Mouse (Mus musculus) liver, embryonic 11.5 days (tissue): ENCODE data around the gene Tnfrsf25. TPM values are rescaled to one million over a fixed set of nuclear protein-coding genes. Genes with fewer than 3 reads are reported as not detected.
A peak's percentile ranks its signal among the peaks of the same experiment; 100 is the strongest.

Experiments used
- ATAC-seq: fragments of 200-750 bp; cut with Nextera tagmentation; replicated peaks from 2 replicates; pipeline ENCODE4 v1.8.0; 2017; ENCODE audit warnings: moderate number of reproducible peaks, mild to moderate bottlenecking, moderate TSS enrichment, moderate library complexity; ENCODE audit not compliant: low FRiP score
- DNase-seq: peaks from one replicate; pipeline ENCODE4 v3.0.0-alpha.2; 2017; ENCODE audit warnings: low spot score
- H3K27ac ChIP-seq: fragments of 300-500 bp; sonication (generic); 2 replicates; pipeline ENCODE4 v1.5.1; 2014; ENCODE audit warnings: mild to moderate bottlenecking, low read depth, low read length, control low read depth
- H3K27me3 ChIP-seq: fragments of 300-500 bp; sonication (generic); replicated peaks from 2 replicates; pipeline ENCODE4 v1.6.1; 2014; ENCODE audit warnings: low read length, mixed read lengths; ENCODE audit not compliant: control insufficient read depth, insufficient read depth
- H3K36me3 ChIP-seq: fragments of 300-500 bp; sonication (generic); 2 replicates; pipeline ENCODE4 v1.6.1; 2014; ENCODE audit warnings: mild to moderate bottlenecking, low read length, moderate library complexity, mixed read lengths; ENCODE audit not compliant: control insufficient read depth, insufficient read depth
- H3K4me1 ChIP-seq: fragments of 300-500 bp; sonication (generic); replicated peaks from 2 replicates; pipeline ENCODE4 v1.6.1; 2014; ENCODE audit warnings: low read length, mixed read lengths; ENCODE audit not compliant: control insufficient read depth, insufficient read depth
- H3K4me2 ChIP-seq: fragments of 300-500 bp; sonication (generic); 2 replicates; pipeline ENCODE4 v1.6.1; 2014; ENCODE audit warnings: mild to moderate bottlenecking, control low read depth, moderate library complexity
- H3K4me3 ChIP-seq: fragments of 300-500 bp; sonication (generic); 2 replicates; pipeline ENCODE4 v1.5.1; 2014; ENCODE audit warnings: low read depth, low read length, control low read depth
- H3K9ac ChIP-seq: fragments of 300-500 bp; sonication (generic); 2 replicates; pipeline ENCODE4 v1.6.1; 2014; ENCODE audit warnings: low read depth, low read length, control low read depth
- H3K9me3 ChIP-seq: fragments of 300-500 bp; sonication (generic); 2 replicates; pipeline ENCODE4 v1.6.1; 2016; ENCODE audit warnings: low read length, inconsistent platforms, mixed read lengths; ENCODE audit not compliant: control insufficient read depth
- WGBS: fragments of 180-500 bp; shearing (Covaris S2); extraction: QIAGEN DNeasy Blood & Tissue Kit; methylation state at CpG from one replicate; pipeline ENCODE4 v1.1.7; 2014; 5-methylcytosine and 5-hydroxymethylcytosine counted together
- polyA plus RNA-seq: library from polyadenylated mRNA; unstranded; fragments of >200 nt; fragmentation: Nextera tagmentation; extraction: Ambion mirVana; gene quantifications from 2 replicates; pipeline ENCODE4 v1.2.1, GENCODE M21; 2014

Gene Tnfrsf25
- polyA plus RNA-seq, 1 experiment from 2014 or later, result 0.90 TPM

DNA sequence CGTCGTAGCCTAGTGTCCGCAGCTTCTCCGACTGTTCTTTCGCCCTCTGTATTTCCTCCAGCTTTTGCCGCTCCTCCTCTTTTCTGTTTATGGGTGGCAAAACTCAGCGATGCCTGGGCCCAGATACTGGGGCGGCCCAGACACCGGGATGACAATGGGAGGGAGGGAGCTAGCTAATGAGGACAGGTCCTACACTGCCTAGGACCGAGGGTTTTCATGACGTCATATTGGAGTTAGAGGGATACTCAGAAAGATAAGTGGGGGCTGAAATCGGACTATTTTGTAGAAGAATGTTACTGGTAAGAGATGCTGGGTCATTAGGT is 5.4 kb downstream of the Tnfrsf25 start:
- 3% methylated on average over 12 of the region's 12 CpGs for WGBS
- H3K9me3 ChIP-seq, result no peaks in the 10 kb centered on the region
- H3K27me3 ChIP-seq, result peaks cover 99% of the 10 kb centered on the region
- H3K4me3 ChIP-seq, result peak overlapping the region; percentile 33
- ATAC-seq (no peak), DNase-seq (no peak)
- H3K4me2 ChIP-seq, result peak overlapping the region; percentile 55
- H3K27ac ChIP-seq, result no peak overlapping the region
- peaks cover 28% of the 10 kb centered on the region for H3K4me1 ChIP-seq
- no peaks in the 10 kb centered on the region for H3K36me3 ChIP-seq
- H3K9ac ChIP-seq, result no peak overlapping the region

DNA sequence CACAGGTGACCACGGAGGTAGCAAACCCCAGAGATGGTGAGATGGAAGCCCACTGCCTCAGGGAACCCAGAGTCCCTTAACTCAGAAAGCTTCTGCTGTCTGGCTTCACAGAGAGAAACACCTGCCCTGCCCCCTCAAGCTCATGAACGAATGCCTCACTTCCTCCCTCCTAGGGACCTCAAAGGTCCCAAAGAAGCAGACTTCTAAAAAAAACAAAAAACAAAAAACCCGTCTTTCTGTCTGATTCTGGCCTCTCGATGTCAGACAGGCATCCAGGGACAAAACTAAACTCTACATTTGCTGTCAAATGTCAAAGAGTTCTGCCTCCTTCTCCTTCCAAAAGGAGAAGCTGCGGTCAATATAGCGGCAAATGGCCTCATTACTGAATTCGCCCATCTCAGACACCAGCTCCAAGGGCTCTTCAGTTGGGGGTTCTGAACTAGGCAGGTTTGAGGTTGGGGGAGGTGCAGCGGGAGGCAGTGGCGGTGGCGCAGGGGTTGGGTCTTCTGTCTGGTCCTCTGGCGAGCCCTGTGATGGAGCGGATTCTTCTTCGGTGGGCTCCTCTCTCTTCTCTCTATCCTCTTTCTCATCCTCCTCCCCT is 8.7 kb downstream of the Tnfrsf25 start:
- Histone ChIP-seq H3K27ac (no peak overlapping the region), H3K36me3 (no peaks in the 10 kb centered on the region), H3K4me3 (no peak overlapping the region), H3K27me3 (peaks cover 100% of the 10 kb centered on the region), H3K9ac (no peak overlapping the region), H3K4me2 (no peak overlapping the region), H3K4me1 (peaks cover 23% of the 10 kb centered on the region), H3K9me3 (no peaks in the 10 kb centered on the region)
- DNase-seq (no peak), ATAC-seq (no peak)
- 11% methylated on average over 13 of the region's 13 CpGs for WGBS

DNA sequence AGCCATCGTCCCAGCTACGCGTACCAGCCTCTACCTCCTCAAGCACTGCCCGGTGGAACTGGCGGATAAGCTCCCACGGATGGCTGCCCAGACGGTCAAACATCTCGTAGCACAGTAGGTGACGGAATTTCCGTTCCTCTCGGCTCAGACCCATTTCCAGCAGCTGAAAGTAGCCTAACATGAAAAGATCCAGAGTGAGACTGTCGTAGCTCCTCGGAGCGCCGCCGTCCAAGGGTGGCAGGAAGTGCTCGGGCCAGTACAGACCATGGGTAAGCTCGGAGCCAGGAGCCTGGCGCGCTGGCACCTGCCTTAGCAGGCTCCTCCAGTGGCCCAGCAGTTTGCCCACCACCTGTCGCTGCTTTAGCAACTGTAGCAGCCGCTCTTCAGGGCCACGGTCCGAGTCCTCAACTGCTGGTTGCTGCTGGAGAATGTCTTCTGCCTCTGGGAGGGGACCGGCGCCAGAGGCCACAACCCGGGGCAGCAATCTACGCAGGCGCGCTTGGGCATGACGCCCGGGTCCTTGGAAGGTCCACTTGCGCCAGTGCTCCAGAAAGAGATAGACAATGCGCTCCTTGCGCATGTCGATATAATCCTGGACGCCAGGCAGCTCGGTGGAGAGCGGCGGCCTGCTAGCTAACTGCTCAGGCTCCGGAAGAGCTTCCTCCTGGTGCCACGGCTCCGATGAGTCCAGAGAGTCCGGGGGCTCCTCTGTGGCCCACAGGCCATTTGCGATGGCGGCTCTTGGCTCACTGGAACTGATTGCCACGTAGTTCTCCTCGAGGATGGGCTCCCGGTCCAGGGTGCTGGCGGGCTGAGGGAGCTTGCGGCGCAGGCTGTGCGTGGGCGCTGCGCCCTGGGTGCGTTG is 9.7 kb downstream of the Tnfrsf25 start:
- Histone ChIP-seq H3K4me2 (peak overlapping the region; percentile 37), H3K4me1 (peaks cover 14% of the 10 kb centered on the region), H3K9ac (no peak overlapping the region), H3K4me3 (peak overlapping the region; percentile 24), H3K9me3 (no peaks in the 10 kb centered on the region), H3K36me3 (no peaks in the 10 kb centered on the region), H3K27ac (no peak overlapping the region), H3K27me3 (peaks cover 100% of the 10 kb centered on the region)
- ATAC-seq (no peak), DNase-seq (no peak)
- WGBS, result 9% methylated on average over 56 of the region's 56 CpGs

DNA sequence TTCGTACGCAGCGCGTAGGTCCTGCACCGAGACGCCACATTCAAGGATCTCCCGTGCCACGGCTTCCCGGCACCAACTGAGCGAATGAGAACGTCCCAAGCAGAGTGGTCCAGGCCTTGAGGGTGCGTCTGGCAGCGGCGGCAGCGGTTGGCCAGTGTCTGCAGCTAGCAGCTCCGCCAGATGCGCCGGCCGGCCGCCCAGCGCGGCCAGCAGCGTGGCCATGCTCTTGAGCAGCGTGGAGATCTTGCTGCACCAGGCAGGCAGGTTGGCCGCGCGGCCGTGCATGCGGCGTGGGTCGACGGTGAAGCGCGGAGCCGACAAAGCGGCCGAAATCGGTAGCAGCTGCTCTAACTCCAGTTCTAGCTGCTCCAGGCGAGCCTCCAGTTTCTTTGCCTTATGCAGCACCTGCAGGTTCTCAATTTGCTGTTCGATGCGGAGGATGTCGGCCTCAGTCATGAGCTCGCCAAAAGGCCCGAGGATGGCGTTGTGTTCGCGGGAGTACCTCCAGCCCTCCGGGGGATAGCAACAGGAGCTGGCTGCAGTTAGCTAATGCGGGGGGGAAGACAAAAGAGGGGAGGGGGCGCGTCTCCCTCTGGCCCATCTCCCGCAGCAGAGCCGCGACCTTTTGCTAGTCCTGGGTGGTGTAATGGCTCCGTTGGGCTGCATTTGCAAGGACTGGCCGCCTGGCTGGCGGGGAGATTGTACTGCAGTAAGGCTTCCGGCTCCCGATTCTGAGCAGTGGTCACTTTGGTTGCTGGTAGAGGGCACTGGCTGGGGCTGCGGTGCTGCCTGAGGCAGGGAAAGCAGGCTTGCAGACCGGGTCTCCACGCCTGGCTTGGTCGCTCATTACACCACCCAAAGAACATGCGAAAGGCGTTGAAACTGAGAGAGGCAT is 10.5 kb downstream of the Tnfrsf25 start:
- WGBS, result 9% methylated on average over 65 of the region's 65 CpGs
- no peak overlapping the region for H3K27ac ChIP-seq
- H3K9ac ChIP-seq, result no peak overlapping the region

DNA sequence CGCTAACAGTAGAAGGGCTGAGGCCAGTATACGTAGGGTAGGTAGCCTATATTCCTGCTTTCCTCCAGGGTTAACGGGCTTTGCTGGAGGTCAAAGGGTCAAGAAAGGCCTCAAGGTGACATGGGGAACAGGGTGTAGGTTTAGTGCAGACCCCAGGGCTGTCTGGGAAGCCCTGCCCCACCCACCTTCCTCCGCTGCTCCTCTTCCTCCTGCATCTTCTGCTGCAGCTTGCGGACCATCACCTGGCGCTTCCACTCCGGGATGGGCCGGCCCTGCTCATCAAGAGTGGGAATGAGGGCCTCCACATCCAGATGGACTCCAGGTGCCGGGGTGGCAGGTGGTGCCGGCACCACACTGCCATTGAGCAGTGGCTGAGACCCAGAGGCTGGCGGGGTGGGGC is 12.2 kb downstream of the Tnfrsf25 start:
- no peak for ATAC-seq
- H3K27ac ChIP-seq, result no peak overlapping the region
- no peak overlapping the region for H3K4me3 ChIP-seq
- WGBS, result 82% methylated on average over 11 of the region's 11 CpGs
- no peaks in the 10 kb centered on the region for H3K36me3 ChIP-seq
- H3K9ac ChIP-seq, result no peak overlapping the region
- no peak for DNase-seq
- H3K9me3 ChIP-seq, result no peaks in the 10 kb centered on the region
- peaks cover 100% of the 10 kb centered on the region for H3K27me3 ChIP-seq
- no peak overlapping the region for H3K4me2 ChIP-seq
- H3K4me1 ChIP-seq, result peaks cover 13% of the 10 kb centered on the region

More for the DNA sequence above, 10.5 kb downstream of the Tnfrsf25 start:
- DNase-seq (no peak), ATAC-seq (no peak)
- Histone ChIP-seq H3K9me3 (no peaks in the 10 kb centered on the region), H3K27me3 (peaks cover 100% of the 10 kb centered on the region), H3K4me1 (peaks cover 9% of the 10 kb centered on the region), H3K36me3 (no peaks in the 10 kb centered on the region), H3K4me2 (peak overlapping the region; percentile 37), H3K4me3 (peak overlapping the region; percentile 24; the same call in 1 of the 2 replicates)

DNA sequence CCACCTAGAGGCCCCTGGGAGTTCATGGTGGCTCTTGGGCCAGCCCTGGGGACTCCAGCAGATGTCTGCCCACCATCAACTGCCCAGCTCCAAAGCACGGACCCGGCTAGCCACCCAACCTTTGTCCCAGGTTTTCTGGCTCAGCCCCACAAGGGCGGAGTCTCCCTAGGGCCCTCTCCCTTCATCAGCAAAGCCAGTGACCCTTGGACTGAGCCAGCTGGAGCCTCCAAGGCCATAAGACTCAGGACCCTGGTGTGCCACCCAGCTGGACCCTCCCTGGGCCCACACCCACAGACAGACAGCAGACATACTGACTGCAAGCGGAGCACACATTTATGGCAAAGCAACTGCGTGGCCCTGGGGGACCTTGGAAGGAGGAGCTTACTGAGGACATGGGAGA is 13.1 kb downstream of the Tnfrsf25 start:
- H3K4me2 ChIP-seq, result peak overlapping the region; percentile 68

DNA sequence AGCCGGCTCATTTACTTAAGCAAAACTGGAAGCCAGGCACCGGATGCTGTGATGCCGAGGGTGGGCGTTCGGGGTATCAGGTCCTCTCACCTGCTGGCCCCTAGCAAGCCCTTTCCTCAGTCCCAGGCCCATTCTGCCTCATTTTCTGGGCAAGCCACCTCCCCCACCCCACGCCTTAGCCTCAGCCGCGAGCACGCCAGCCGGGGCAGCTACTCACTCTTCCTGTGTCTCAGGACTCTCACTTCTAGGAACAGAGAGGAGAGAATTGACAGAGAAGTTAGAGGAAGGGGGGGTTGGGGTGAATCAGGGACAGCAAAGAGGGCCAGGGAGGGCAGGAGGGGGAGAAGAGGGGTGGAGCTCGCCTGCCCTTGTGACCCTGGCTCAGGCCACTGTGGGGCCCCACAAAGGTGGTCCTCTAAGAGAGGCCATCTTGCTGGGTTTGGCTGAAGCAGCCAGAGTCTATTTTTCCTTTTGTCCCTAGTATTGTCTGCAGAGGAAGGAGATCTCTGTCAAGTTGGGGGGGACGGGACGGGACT is 13.7 kb downstream of the Tnfrsf25 start:
- H3K27ac ChIP-seq, result no peak overlapping the region
- 36% methylated on average over 13 of the region's 13 CpGs for WGBS
- ATAC-seq, result no peak

More for the DNA sequence above, 13.1 kb downstream of the Tnfrsf25 start:
- Histone ChIP-seq H3K27me3 (peaks cover 100% of the 10 kb centered on the region), H3K9ac (no peak overlapping the region), H3K27ac (no peak overlapping the region), H3K4me1 (peaks cover 13% of the 10 kb centered on the region), H3K36me3 (no peaks in the 10 kb centered on the region), H3K4me3 (no peak overlapping the region), H3K9me3 (no peaks in the 10 kb centered on the region)
- no peak for ATAC-seq
- DNase-seq, result no peak
- 63% methylated on average over 5 of the region's 5 CpGs for WGBS

More for the DNA sequence above, 13.7 kb downstream of the Tnfrsf25 start:
- DNase-seq, result no peak
- Histone ChIP-seq H3K4me1 (peaks cover 13% of the 10 kb centered on the region), H3K36me3 (no peaks in the 10 kb centered on the region), H3K27me3 (peaks cover 97% of the 10 kb centered on the region), H3K9me3 (no peaks in the 10 kb centered on the region), H3K4me3 (peak overlapping the region; percentile 22; the same call in 1 of the 2 replicates), H3K9ac (no peak overlapping the region), H3K4me2 (peak overlapping the region; percentile 68)
